Mouse (Mus musculus): ENCODE data around the gene Nupr1l.

The Nupr1l gene

GRCm38 (mm10) chr5:129915491-129915890, 7.2 kb downstream of the Nupr1l start:
- peak; percentile 72 for DNase-seq (ENCODE audit: low read depth, low spot score)

GRCm38 (mm10) chr5:129918065-129918651, 9.8 kb downstream of the Nupr1l start:
- DNase-seq (ENCODE audit: low read depth, low spot score) = peak; percentile 83

- peak; percentile 42 for DNase-seq (ENCODE audit: low read depth, low spot score)
Measured at GRCm38 (mm10) chr5:129918752-129919151, 10.4 kb downstream of the Nupr1l start.

DNA sequence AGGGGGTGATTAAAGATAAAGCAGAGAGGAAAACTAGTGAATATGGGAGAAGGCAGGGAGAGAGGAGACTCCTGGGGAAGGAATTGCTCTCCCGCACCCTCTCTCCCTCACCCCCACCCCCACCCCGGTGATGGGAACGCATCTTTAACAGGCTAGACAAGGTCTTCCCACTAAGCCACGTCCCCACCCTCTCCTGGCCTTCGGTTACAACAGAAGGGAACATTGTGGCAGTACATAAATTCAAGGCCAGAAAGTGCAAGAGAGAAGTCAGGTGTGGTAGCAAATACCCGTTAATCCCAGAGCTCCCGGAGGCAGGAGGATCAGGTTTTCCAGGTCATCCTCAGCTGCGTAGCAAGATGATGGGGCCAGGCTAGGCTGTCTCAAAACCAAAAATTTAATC, 11.0 kb downstream of the Nupr1l start:
- peak; percentile 55 for DNase-seq (ENCODE audit: low read depth, low spot score)

- DNase-seq (ENCODE audit: low read depth, low spot score) = peak; percentile 75
Measured at GRCm38 (mm10) chr5:129921972-129922371, 13.6 kb downstream of the Nupr1l start.

DNA sequence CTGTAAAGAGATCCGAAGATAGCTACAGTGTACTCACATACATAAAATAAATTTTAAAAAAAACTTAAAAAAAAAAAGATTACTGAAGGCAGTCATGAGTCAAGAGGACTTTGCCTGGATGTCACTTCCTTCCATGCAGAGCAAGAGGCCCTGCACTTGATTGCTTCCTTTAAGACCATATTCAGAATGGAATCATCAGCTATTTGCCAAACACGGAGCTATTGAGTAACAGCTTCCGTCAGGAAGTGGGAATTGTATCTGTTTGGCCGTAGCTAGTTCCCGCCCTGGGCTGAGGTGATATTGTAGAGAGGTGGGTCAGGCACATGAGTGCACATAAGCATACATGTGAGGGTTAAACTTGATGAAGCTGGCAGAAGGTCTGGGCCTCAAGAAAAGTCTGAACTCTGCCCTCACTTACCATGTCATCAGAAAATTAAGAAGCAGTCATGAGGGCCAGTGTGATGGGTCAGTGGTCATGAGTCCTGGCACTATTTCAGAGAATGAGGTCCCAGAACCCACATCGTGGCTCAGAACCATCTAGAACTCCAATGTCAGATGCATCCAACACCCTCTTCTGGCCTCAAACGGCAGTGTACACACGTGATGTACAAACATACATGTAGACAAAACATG, 16.6 kb downstream of the Nupr1l start:
- no peak for DNase-seq (ENCODE audit: low read depth, low spot score)

DNA sequence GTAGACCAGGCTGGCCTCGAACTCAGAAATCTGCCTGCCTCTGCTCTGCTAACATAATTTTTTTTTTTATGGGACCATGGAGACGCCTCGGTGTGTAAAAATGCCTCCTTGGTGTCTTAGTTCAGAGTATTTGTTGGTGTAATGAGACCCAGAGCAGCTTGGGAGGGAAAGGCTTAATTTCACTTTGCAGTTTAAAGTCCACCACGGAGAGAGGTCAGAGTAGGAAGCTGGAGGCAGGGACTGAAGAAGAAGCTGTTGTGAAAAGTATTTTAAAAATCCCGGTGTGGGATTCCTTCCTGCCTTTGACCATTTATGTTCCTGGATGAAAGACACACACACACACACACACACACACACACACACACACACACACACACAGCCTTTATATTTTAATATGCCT, 17.6 kb downstream of the Nupr1l start:
- DNase-seq (ENCODE audit: low read depth, low spot score) = no peak

- peak; percentile 50 for DNase-seq (ENCODE audit: low read depth, low spot score)
Measured at GRCm38 (mm10) chr5:129929924-129930855, 21.9 kb downstream of the Nupr1l start.

GRCm38 (mm10) chr5:129936941-129937340, 28.6 kb downstream of the Nupr1l start:
- no peak for DNase-seq (ENCODE audit: low read depth, low spot score)

GRCm38 (mm10) chr5:129940281-129940680, 31.9 kb downstream of the Nupr1l start:
- no peak for DNase-seq (ENCODE audit: low read depth, low spot score)

DNA sequence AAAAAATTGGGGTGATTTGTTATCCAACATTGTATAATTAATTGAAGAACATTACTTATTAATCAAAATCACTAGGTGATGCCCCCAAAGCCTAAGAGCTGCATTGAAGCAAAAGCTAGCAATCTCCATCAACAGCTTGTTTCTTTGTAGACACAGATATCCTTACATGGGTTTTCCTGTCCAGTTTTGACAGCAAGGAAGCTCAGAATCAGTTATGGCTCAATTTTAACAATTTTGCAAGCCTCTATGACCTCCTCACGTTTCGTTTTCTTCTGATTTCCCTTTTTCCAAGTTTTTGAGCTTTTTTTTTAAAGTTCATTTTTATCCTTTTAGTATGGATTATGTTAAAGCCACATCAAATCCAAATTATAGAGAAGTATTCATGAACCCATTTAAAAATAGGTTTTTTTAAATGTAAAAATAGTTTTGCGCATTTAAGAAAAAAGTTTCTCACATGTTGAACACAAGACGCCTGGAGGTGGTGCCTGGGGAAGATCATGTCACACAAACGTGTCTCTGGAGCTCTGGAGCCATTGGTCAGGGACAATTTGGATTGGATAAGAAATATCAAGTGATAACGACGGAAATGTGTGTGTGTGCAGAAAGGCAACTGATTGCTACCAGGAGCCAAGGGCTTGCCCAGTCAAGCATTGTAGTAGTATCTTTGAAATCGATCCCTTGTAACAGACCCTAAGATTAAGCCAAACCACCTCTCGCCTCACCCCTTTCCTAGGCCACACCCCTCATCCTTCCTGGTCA, 32.6 kb downstream of the Nupr1l start:
- DNase-seq (ENCODE audit: low read depth, low spot score) = no peak

DNA sequence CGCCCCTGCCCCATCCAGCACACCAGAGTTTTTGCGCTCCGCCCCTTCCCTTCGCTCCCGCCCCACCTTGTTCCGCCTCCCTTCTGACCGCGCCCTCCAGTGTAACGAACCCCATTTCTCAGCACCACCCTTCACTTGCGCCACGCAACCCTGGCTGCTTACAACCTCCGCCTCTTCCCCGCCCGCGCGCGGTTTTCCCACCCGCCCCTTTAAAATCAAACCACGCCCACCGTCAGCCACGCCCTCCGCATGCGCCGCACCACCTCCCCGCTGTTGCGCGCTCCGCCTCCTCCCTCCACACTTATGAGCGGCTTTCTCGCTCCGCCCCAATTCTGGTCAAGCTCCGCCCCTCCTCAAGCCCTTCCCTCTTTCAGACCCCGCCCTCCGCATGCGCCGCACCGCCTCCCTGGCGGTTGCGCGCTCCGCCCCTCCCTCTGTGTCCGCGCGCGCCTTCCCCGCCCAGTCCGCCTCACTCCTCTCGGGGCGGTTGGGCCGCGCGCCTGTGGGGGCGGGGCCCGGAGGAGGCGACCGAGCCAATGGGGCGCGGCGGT, 33.2 kb downstream of the Nupr1l start, which contains the start of gene Vkorc1l1:
TSS of gene Vkorc1l1 (plus strand) at position 476 of the 551 bp plus-strand sequence.
- DNase-seq (ENCODE audit: low read depth, low spot score) = peak; percentile 98

- DNase-seq (ENCODE audit: low read depth, low spot score) = peak; percentile 53
Measured at GRCm38 (mm10) chr5:129942073-129942939, 34.0 kb downstream of the Nupr1l start.

DNA sequence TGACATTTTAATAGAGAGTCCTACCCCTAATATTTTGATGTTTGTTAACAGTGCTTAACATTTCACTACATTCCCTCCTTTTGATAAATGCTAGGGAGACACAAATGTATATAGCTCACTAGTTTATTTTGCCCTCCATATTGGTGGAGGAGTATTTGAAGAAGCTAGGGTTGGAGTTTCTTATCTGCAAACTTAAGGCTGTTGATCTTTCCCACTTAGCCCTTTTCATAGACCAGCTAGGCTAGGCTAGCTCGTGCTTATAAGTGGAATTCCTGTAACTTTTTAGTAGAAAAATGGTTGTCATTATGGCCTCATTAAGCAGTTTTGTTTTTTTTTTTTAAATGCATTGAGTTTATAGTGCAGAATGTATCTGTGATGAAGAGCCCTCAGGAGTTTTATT, 35.1 kb downstream of the Nupr1l start:
- DNase-seq (ENCODE audit: low read depth, low spot score) = no peak

GRCm38 (mm10) chr5:129947528-129948033, 39.2 kb downstream of the Nupr1l start:
- DNase-seq (ENCODE audit: low read depth, low spot score) = no peak

GRCm38 (mm10) chr5:129952143-129952542, 43.8 kb downstream of the Nupr1l start:
- no peak for DNase-seq (ENCODE audit: low read depth, low spot score)

DNA sequence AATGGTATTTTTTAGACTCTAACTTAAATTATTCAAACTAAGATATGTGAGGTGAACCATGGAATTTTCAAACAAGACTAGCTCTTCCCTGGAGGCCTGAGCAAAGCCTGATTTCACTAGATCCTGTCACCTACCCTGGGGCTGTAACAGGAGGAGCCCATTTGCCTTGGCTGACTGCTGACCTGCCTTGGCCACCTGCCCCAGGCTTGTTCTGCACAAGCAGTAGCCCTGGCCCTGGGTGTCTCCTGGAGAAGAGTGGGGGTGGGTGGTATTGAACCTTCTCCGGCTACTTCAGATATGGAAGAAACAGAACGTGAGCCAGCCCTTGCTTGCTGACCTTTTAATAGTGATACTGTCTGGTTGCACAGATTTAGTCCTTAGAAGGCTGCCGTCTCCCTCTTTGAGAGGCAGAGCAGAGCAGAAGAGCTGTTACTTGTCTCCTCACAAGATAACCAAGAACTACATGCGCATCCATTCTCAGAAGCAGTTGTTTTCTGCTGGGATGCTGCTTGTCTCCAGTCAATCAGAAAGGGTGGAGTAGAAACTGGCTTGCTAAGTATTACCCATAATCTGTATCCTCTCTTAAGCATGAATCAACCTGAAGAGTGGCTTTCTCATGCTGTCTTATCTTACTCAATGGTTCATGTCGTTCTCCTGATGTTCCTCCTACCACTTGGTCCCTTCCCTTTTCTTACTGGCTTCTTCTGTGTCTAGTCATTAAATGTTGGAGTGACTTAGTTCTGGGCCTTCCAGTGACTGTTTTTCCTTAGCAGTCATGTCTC, 46.3 kb downstream of the Nupr1l start:
- no peak for DNase-seq (ENCODE audit: low read depth, low spot score)

DNA sequence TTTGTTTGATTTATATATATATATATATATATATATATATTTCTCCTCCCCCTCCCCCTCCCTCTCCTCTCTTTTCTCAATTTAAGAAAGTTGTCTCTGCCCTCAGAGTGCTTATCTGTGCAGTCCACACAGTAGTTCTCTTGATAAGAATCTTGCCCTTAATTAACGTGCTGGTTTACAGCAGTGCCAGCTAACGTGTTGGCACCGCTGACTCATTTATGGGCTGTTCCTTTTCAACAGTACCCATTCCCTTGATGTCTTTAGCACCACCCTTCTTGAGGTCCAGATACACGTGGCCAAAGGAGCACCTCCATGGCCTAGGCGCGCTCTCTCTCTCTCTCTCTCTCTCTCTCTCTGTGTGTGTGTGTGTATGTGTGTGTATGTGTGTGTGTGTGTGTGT, 47.5 kb downstream of the Nupr1l start:
- DNase-seq (ENCODE audit: low read depth, low spot score) = no peak

DNA sequence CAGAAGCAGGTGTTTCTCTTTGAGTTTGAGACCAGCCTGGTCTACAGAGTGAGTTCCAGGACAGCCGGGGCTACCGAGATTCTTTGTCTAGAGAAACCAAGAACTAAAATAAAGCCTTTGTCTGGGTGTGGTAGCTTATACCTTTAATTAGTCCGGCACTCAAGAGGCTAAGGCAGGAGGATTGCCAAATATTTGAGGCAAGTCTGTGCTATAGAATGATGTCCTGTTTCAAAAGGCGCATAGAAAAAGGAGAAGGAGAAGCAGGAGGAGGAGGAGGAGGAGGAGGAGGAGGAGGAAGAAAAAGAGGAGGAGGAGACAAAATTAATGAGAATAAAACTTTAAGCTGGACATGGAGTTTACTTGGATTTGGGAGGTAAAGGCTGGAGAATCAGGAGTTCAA, 54.9 kb downstream of the Nupr1l start:
- no peak for DNase-seq (ENCODE audit: low read depth, low spot score)
